Mouse (Mus musculus) kidney, postnatal 0 days (tissue): ENCODE measurements around the gene Tex14. TPM values are rescaled to one million over a fixed set of nuclear protein-coding genes. Genes with fewer than 3 reads are reported as not detected.
A peak's percentile ranks its signal among the peaks of the same experiment; 100 is the strongest.

Experiments used
- ATAC-seq: fragments of 200-750 bp; cut with Nextera tagmentation; replicated peaks from 2 replicates; pipeline ENCODE4 v1.8.0; 2017; ENCODE audit warnings: low read depth, moderate number of reproducible peaks, moderate TSS enrichment, moderate library complexity; ENCODE audit not compliant: low FRiP score
- DNase-seq: peaks from one replicate; pipeline ENCODE4 v3.0.0-alpha.2; 2016; ENCODE audit warnings: low spot score
- H3K27ac ChIP-seq: fragments of 300-500 bp; sonication (generic); 2 replicates; pipeline ENCODE4 v1.5.1; 2014; ENCODE audit warnings: mild to moderate bottlenecking
- H3K27me3 ChIP-seq: fragments of 300-500 bp; sonication (generic); 2 replicates; pipeline ENCODE4 v1.6.1; 2014; ENCODE audit warnings: low read length, mixed read lengths; ENCODE audit not compliant: insufficient read depth
- H3K36me3 ChIP-seq: fragments of 300-500 bp; sonication (generic); 2 replicates; pipeline ENCODE4 v1.6.1; 2014; ENCODE audit warnings: low read length, mixed read lengths; ENCODE audit not compliant: insufficient read depth
- H3K4me1 ChIP-seq: fragments of 300-500 bp; sonication (generic); replicated peaks from 2 replicates; pipeline ENCODE4 v1.6.1; 2014; ENCODE audit warnings: antibody characterized with exemption, low read length, mixed read lengths; ENCODE audit not compliant: insufficient read depth
- H3K4me2 ChIP-seq: fragments of 300-500 bp; sonication (generic); 2 replicates; pipeline ENCODE4 v1.6.1; 2014; ENCODE audit warnings: mild to moderate bottlenecking, low read length, moderate library complexity, mixed read lengths
- H3K4me3 ChIP-seq: fragments of 300-500 bp; sonication (generic); replicated peaks from 2 replicates; pipeline ENCODE4 v1.5.1; 2014; ENCODE audit warnings: low read depth, low read length
- H3K9ac ChIP-seq: fragments of 300-500 bp; sonication (generic); 2 replicates; pipeline ENCODE4 v1.6.1; 2014; ENCODE audit warnings: low read depth, low read length
- H3K9me3 ChIP-seq: fragments of 300-500 bp; sonication (generic); replicated peaks from 2 replicates; pipeline ENCODE4 v1.6.1; 2016; ENCODE audit warnings: low read length, inconsistent platforms, mixed read lengths
- CTCF ChIP-seq: IDR thresholded peaks from 2 replicates; pipeline ENCODE4 v1.5.1; 2016; ENCODE audit warnings: antibody characterized with exemption, low read depth, mild to moderate bottlenecking, moderate library complexity
- WGBS: fragments of 180-500 bp; shearing (Covaris S2); extraction: QIAGEN DNeasy Blood & Tissue Kit; methylation state at CpG from one replicate; pipeline ENCODE4 v1.1.7; 2014; 5-methylcytosine and 5-hydroxymethylcytosine counted together
- polyA plus RNA-seq: library from polyadenylated mRNA; unstranded; fragments of >200 nt; fragmentation: Nextera tagmentation; extraction: Ambion mirVana; gene quantifications from 2 replicates; pipeline ENCODE4 v1.2.1, GENCODE M21; 2015

The Tex14 gene
- polyA plus RNA-seq, 1 experiment from 2014 or later, result 0.57 TPM

- no peak for TF ChIP-seq CTCF
- H3K4me1 ChIP-seq, result no peaks in the 10 kb centered on the region
- H3K27me3 ChIP-seq, result no peaks in the 10 kb centered on the region
- no peaks in the 10 kb centered on the region for H3K36me3 ChIP-seq
- H3K9ac ChIP-seq, result no peak overlapping the region
- ATAC-seq, result no peak
- no peak overlapping the region for H3K27ac ChIP-seq
- no peak overlapping the region for H3K4me3 ChIP-seq
- DNase-seq, result no peak
- H3K9me3 ChIP-seq, result no peaks in the 10 kb centered on the region
- H3K4me2 ChIP-seq, result no peak overlapping the region
Observed at GRCm38 (mm10) chr11:87524780-87525179, 119.9 kb downstream of the Tex14 start.

GRCm38 (mm10) chr11:87527364-87527763, 122.5 kb downstream of the Tex14 start:
- Histone ChIP-seq H3K4me2 (no peak overlapping the region), H3K9me3 (no peaks in the 10 kb centered on the region), H3K27me3 (no peaks in the 10 kb centered on the region), H3K9ac (no peak overlapping the region), H3K4me1 (no peaks in the 10 kb centered on the region), H3K4me3 (no peak overlapping the region), H3K36me3 (no peaks in the 10 kb centered on the region), H3K27ac (no peak overlapping the region)
- no peak for TF ChIP-seq CTCF
- no peak for DNase-seq
- 67% methylated on average over 3 of the region's 3 CpGs for WGBS
- ATAC-seq, result no peak

GRCm38 (mm10) chr11:87527990-87528389, 123.1 kb downstream of the Tex14 start:
- Histone ChIP-seq H3K4me1 (no peaks in the 10 kb centered on the region), H3K4me2 (no peak overlapping the region), H3K4me3 (no peak overlapping the region), H3K9ac (no peak overlapping the region), H3K9me3 (no peaks in the 10 kb centered on the region), H3K27ac (no peak overlapping the region), H3K27me3 (no peaks in the 10 kb centered on the region), H3K36me3 (no peaks in the 10 kb centered on the region)
- DNase-seq (no peak), ATAC-seq (no peak)
- peak; percentile 56 for TF ChIP-seq CTCF
- WGBS, result 48% methylated on average over 4 of the region's 4 CpGs

- no peaks in the 10 kb centered on the region for H3K4me1 ChIP-seq
- no peak for ATAC-seq
- H3K4me2 ChIP-seq, result no peak overlapping the region
- H3K27ac ChIP-seq, result no peak overlapping the region
- no peaks in the 10 kb centered on the region for H3K27me3 ChIP-seq
- no peaks in the 10 kb centered on the region for H3K9me3 ChIP-seq
- peak; percentile 22 for DNase-seq
- H3K4me3 ChIP-seq, result no peak overlapping the region
- WGBS, result 60% methylated on average over 6 of the region's 6 CpGs
- H3K36me3 ChIP-seq, result no peaks in the 10 kb centered on the region
- no peak overlapping the region for H3K9ac ChIP-seq
- peak; percentile 33; the same call in 1 of the 2 replicates for TF ChIP-seq CTCF
Observed at GRCm38 (mm10) chr11:87531695-87532094, 126.8 kb downstream of the Tex14 start.

GRCm38 (mm10) chr11:87542285-87542684, 137.4 kb downstream of the Tex14 start:
- no peaks in the 10 kb centered on the region for H3K4me1 ChIP-seq
- H3K9me3 ChIP-seq, result no peaks in the 10 kb centered on the region
- H3K36me3 ChIP-seq, result no peaks in the 10 kb centered on the region
- TF ChIP-seq CTCF, result no peak
- H3K4me3 ChIP-seq, result no peak overlapping the region
- H3K9ac ChIP-seq, result no peak overlapping the region
- DNase-seq (peak; percentile 59), ATAC-seq (0 out of 2 replicates have a peak, but pooled peaks have one; percentile 36)
- WGBS, result 24% methylated on average over 8 of the region's 8 CpGs
- H3K4me2 ChIP-seq, result no peak overlapping the region
- H3K27me3 ChIP-seq, result no peaks in the 10 kb centered on the region
- H3K27ac ChIP-seq, result no peak overlapping the region

- Histone ChIP-seq H3K9ac (no peak overlapping the region), H3K27me3 (no peaks in the 10 kb centered on the region), H3K9me3 (no peaks in the 10 kb centered on the region), H3K4me3 (no peak overlapping the region), H3K27ac (no peak overlapping the region), H3K36me3 (no peaks in the 10 kb centered on the region), H3K4me1 (no peaks in the 10 kb centered on the region), H3K4me2 (no peak overlapping the region)
- 54% methylated on average over 3 of the region's 3 CpGs for WGBS
- ATAC-seq (no peak), DNase-seq (no peak)
- TF ChIP-seq CTCF, result no peak
Observed at GRCm38 (mm10) chr11:87542906-87543305, 138.0 kb downstream of the Tex14 start.

GRCm38 (mm10) chr11:87553342-87553741, 148.5 kb downstream of the Tex14 start:
- ATAC-seq (no peak), DNase-seq (no peak)
- Histone ChIP-seq H3K27me3 (no peaks in the 10 kb centered on the region), H3K4me2 (no peak overlapping the region), H3K4me1 (no peaks in the 10 kb centered on the region), H3K27ac (no peak overlapping the region), H3K9me3 (no peaks in the 10 kb centered on the region), H3K36me3 (no peaks in the 10 kb centered on the region), H3K9ac (no peak overlapping the region), H3K4me3 (no peak overlapping the region)
- no peak for TF ChIP-seq CTCF
- 83% methylated on average over 4 of the region's 4 CpGs for WGBS
